Mouse (Mus musculus) thymus, postnatal 14 days (tissue): ENCODE measurements at regions not wholly inside any gene's neighbourhood (a gene's known extent, or its start where the extent isn't known, plus 50 kb on each side); places are given as distances from the start of the nearest gene placed in this dataset.
"Not testable (repeated sequence)": the region's sequence is repeated elsewhere in the genome, so short reads cannot be mapped to it uniquely, and the experiment has no call there.

ENCODE experiments used
- DNase-seq: peaks from one replicate; pipeline ENCODE4 v3.0.0; 2021

- not testable (repeated sequence) for DNase-seq
Measured at GRCm38 (mm10) chr17:27279491-27280288, 75.4 kb upstream of the Lemd2 start.

GRCm38 (mm10) chr17:27277786-27278185 is 73.5 kb upstream of the Lemd2 start:
- not testable (repeated sequence) for DNase-seq

- not testable (repeated sequence) for DNase-seq
Measured at GRCm38 (mm10) chr17:27271756-27272155, 67.5 kb upstream of the Lemd2 start.

GRCm38 (mm10) chr17:27270776-27271175 is 66.5 kb upstream of the Lemd2 start:
- not testable (repeated sequence) for DNase-seq

GRCm38 (mm10) chr17:27264607-27265006 is 60.3 kb upstream of the Lemd2 start:
- not testable (repeated sequence) for DNase-seq

- DNase-seq, result no peak
Measured at GRCm38 (mm10) chr17:27262607-27263006, 58.3 kb upstream of the Lemd2 start.

GRCm38 (mm10) chr17:27261981-27262380 is 57.7 kb upstream of the Lemd2 start:
- no peak for DNase-seq

- DNase-seq, result no peak
Measured at GRCm38 (mm10) chr17:27261251-27261650, 57.0 kb upstream of the Lemd2 start.

GRCm38 (mm10) chr17:27260116-27260515 is 55.8 kb upstream of the Lemd2 start:
- DNase-seq, result no peak

- no peak for DNase-seq
Measured at GRCm38 (mm10) chr17:27257345-27257744, 53.1 kb upstream of the Lemd2 start.

GRCm38 (mm10) chr17:27255804-27256203 is 51.5 kb upstream of the Lemd2 start:
- DNase-seq, result no peak
